Mouse (Mus musculus): ENCODE data around the gene Gpam. TPM values are rescaled to one million over a fixed set of nuclear protein-coding genes. Genes with fewer than 3 reads are reported as not detected.

Gene Gpam
- total and polyA plus RNA-seq, 3 experiments: 8.8 to 12.5 (median 12.3) TPM

GRCm38 (mm10) chr19:55085857-55086185 is 41.2 kb downstream of the Gpam start:
- no peaks in the 10 kb centered on the region for H3K9me3 ChIP-seq (replicated peaks; ENCODE audit: low read length)
- H3K27ac ChIP-seq (ENCODE audit: insufficient read depth, low read depth): no peak overlapping the region
- in situ Hi-C loops (cut with MboI; ENCODE audit: low pct_ligation_motif_present, low pct_unique_long_range_greater_than_20kb, low sequenced_read_pairs): no loop called here
- dilution Hi-C loops (cut with MboI; ENCODE audit: extremely low pct_ligation_motif_present, extremely low pct_unique_long_range_greater_than_20kb, low sequenced_read_pairs): no loop called here
- no peaks in the 10 kb centered on the region for H3K4me1 ChIP-seq (ENCODE audit: control insufficient read depth in 1 of 2, insufficient read depth in 2 of 2)
- no peaks in the 10 kb centered on the region for H3K79me2 ChIP-seq (replicated peaks; ENCODE audit: control insufficient read depth, extremely low read depth, insufficient read depth, poor library complexity, severe bottlenecking)
- peaks cover 63 to 98% of the 10 kb centered on the region in 2 experiments for H3K36me3 ChIP-seq (replicated peaks in 1 of 2; ENCODE audit: control insufficient read depth in 1 of 2, insufficient read depth in 1 of 2, low read length in 1 of 2)
- no peaks in the 10 kb centered on the region for H3K27me3 ChIP-seq (replicated peaks)
- H3K4me3 ChIP-seq (replicated peaks in 1 of 3; ENCODE audit: low read depth in 2 of 3, low read length in 2 of 3, poor library complexity in 1 of 3): no peak overlapping the region
- TF ChIP-seq RCOR1 (conservative IDR thresholded peaks at IDR 0.05; ENCODE audit: low read depth, low read length): no peak
- no peak for TF ChIP-seq RAD21 (IDR thresholded peaks at IDR 0.05; ENCODE audit: low read depth, low read length)
- TF ChIP-seq BHLHE40 (IDR thresholded peaks at IDR 0.05; ENCODE audit: low read depth, low read length): no peak
- TF ChIP-seq MAX (IDR thresholded peaks at IDR 0.05; ENCODE audit: low read length): no peak
- TF ChIP-seq NELFE (IDR thresholded peaks at IDR 0.05; ENCODE audit: low read depth, low read length): no peak
- no peak for TF ChIP-seq USF2 (conservative IDR thresholded peaks at IDR 0.05; ENCODE audit: low read depth, low read length)
- no peak for TF ChIP-seq MAZ (IDR thresholded peaks at IDR 0.05; ENCODE audit: low read depth, low read length)
- TF ChIP-seq POLR2AphosphoS2 (IDR thresholded peaks at IDR 0.05; ENCODE audit: low read depth, low read length): no peak
- no peak for TF ChIP-seq ZNF384 (IDR thresholded peaks at IDR 0.05; ENCODE audit: low read depth, low read length)
- DNase-seq (ENCODE audit: extremely low read depth): no peak
- no peak overlapping the region for H3K9ac ChIP-seq (ENCODE audit: insufficient read depth, low read depth)
- H3K4me2 ChIP-seq (ENCODE audit: insufficient read depth, low read depth, poor library complexity, severe bottlenecking): no peak overlapping the region

GRCm38 (mm10) chr19:55084971-55085856 is 41.8 kb downstream of the Gpam start:
- in situ Hi-C loops (cut with MboI; ENCODE audit: low pct_ligation_motif_present, low pct_unique_long_range_greater_than_20kb, low sequenced_read_pairs): no loop called here
- TF ChIP-seq JUN (IDR thresholded peaks at IDR 0.05; ENCODE audit: insufficient read depth, low read depth, low read length): no peak
- no peak for TF ChIP-seq ELF1 (IDR thresholded peaks at IDR 0.05; ENCODE audit: low read depth, low read length)
- no peak for TF ChIP-seq USF1 (IDR thresholded peaks at IDR 0.05; ENCODE audit: low read depth, low read length)
- TF ChIP-seq NELFE (IDR thresholded peaks at IDR 0.05; ENCODE audit: low read depth, low read length): no peak
- no peak for TF ChIP-seq RAD21 (IDR thresholded peaks at IDR 0.05; ENCODE audit: low read depth, low read length)
- TF ChIP-seq ZMIZ1 (IDR thresholded peaks at IDR 0.05; ENCODE audit: low read depth, low read length): no peak
- TF ChIP-seq ZKSCAN1 (IDR thresholded peaks at IDR 0.05; ENCODE audit: borderline replicate concordance, low read depth, low read length): no peak
- no peak for TF ChIP-seq CTCF (conservative IDR thresholded peaks at IDR 0.05 in 1 of 2, IDR thresholded peaks at IDR 0.05 in 1 of 2; ENCODE audit: low read depth in 2 of 2, low read length in 2 of 2)
- TF ChIP-seq HCFC1 (IDR thresholded peaks at IDR 0.05; ENCODE audit: low read depth, low read length): no peak
- no peak for TF ChIP-seq CHD2 (IDR thresholded peaks at IDR 0.05; ENCODE audit: low read length)
- no peak for TF ChIP-seq CHD1 (IDR thresholded peaks at IDR 0.05; ENCODE audit: low read depth, low read length)
- no peak for TF ChIP-seq KAT2A (IDR thresholded peaks at IDR 0.05; ENCODE audit: insufficient replicate concordance, low read length)
- TF ChIP-seq POLR2AphosphoS2 (IDR thresholded peaks at IDR 0.05; ENCODE audit: low read depth, low read length): no peak
- H3K27me3 ChIP-seq (replicated peaks): no peaks in the 10 kb centered on the region
- no peaks in the 10 kb centered on the region for H3K79me2 ChIP-seq (replicated peaks; ENCODE audit: control insufficient read depth, extremely low read depth, insufficient read depth, poor library complexity, severe bottlenecking)
- DNase-seq (ENCODE audit: extremely low read depth): no peak
- H3K27ac ChIP-seq (ENCODE audit: insufficient read depth, low read depth): no peak overlapping the region
- H3K4me1 ChIP-seq (ENCODE audit: control insufficient read depth in 1 of 2, insufficient read depth in 2 of 2): no peaks in the 10 kb centered on the region
- peaks cover 64 to 95% of the 10 kb centered on the region in 2 experiments for H3K36me3 ChIP-seq (replicated peaks in 1 of 2; ENCODE audit: control insufficient read depth in 1 of 2, insufficient read depth in 1 of 2, low read length in 1 of 2)
- no peak overlapping the region for H3K4me2 ChIP-seq (ENCODE audit: insufficient read depth, low read depth, poor library complexity, severe bottlenecking)
- dilution Hi-C loops (cut with MboI; ENCODE audit: extremely low pct_ligation_motif_present, extremely low pct_unique_long_range_greater_than_20kb, low sequenced_read_pairs): no loop called here
- H3K9ac ChIP-seq (ENCODE audit: insufficient read depth, low read depth): no peak overlapping the region
- no peaks in the 10 kb centered on the region for H3K9me3 ChIP-seq (replicated peaks; ENCODE audit: low read length)
- H3K4me3 ChIP-seq (replicated peaks in 1 of 3; ENCODE audit: low read depth in 2 of 3, low read length in 2 of 3, poor library complexity in 1 of 3): no peak overlapping the region
